Mouse (Mus musculus): ENCODE measurements around the gene Crybg1. TPM values are rescaled to one million over a fixed set of nuclear protein-coding genes. Genes with fewer than 3 reads are reported as not detected.

The Crybg1 gene
- total and polyA plus RNA-seq, 3 experiments: 0.04 to 0.14 TPM; not detected in 1

DNA sequence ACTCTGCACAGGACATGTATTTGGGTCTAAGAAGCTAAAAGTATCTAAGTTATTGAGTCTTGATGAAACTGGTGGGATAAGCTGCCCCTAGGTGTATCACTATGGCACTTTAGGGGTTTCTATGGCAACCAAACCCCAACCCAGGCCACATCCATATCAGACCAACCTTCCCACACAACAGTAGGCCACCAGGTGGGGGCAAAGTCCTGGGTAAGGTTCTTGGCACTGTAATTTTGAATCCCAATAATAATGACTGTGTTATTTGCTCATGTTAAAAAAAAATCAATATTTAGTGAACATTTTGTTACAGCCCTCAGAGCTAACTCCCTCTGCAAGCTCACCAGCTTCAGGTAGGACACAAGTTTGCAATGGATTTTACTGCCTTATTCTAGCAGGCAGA lies 38.2 kb downstream of the Crybg1 start:
- H3K79me2 ChIP-seq (ENCODE audit: control insufficient read depth, insufficient read depth, low read length, poor library complexity): no peaks in the 10 kb centered on the region
- H3K4me3 ChIP-seq (ENCODE audit: control insufficient read depth in 1 of 2, insufficient read depth in 1 of 2, low read depth in 2 of 2, low read length in 2 of 2): no peak overlapping the region
- H3K27me3 ChIP-seq (ENCODE audit: control insufficient read depth in 1 of 2, insufficient read depth in 2 of 2, low read length in 2 of 2): peaks cover 0 to 2% of the 10 kb centered on the region in 2 experiments; a peak in 3 of 4 replicates
- no peak overlapping the region for H3K9ac ChIP-seq (ENCODE audit: control insufficient read depth, low read depth, low read length, poor library complexity, severe bottlenecking)
- H3K36me3 ChIP-seq (ENCODE audit: control insufficient read depth in 1 of 2, insufficient read depth in 2 of 2, low read length in 2 of 2): no peaks in the 10 kb centered on the region
- DNase-seq (ENCODE audit: low read depth, low spot score): no peak
- no peaks in the 10 kb centered on the region for H3K4me1 ChIP-seq (ENCODE audit: control insufficient read depth in 1 of 2, insufficient read depth in 2 of 2, low read length in 2 of 2)
- TF ChIP-seq TAL1 (IDR thresholded peaks at IDR 0.05; ENCODE audit: low read length): no peak
- no peak for TF ChIP-seq E2F4 (IDR thresholded peaks at IDR 0.05; ENCODE audit: borderline replicate concordance, low read depth, low read length)
- TF ChIP-seq ELF1 (IDR thresholded peaks at IDR 0.05; ENCODE audit: low read depth, low read length): no peak
- TF ChIP-seq MYB (IDR thresholded peaks at IDR 0.05; ENCODE audit: low read depth, low read length): no peak
- TF ChIP-seq MEF2A (IDR thresholded peaks at IDR 0.05; ENCODE audit: extremely low read depth, insufficient replicate concordance, low read depth, low read length, poor library complexity, severe bottlenecking): no peak
- TF ChIP-seq POLR2AphosphoS2 (IDR thresholded peaks at IDR 0.05; ENCODE audit: low read length): no peak
- no peak for TF ChIP-seq TCF12 (IDR thresholded peaks at IDR 0.05; ENCODE audit: low read depth, low read length)
- no peak for TF ChIP-seq GABPA (IDR thresholded peaks at IDR 0.05; ENCODE audit: low read depth, low read length)
- TF ChIP-seq ETS1 (IDR thresholded peaks at IDR 0.05; ENCODE audit: low read depth, low read length): no peak
- no peak for TF ChIP-seq CHD1 (IDR thresholded peaks at IDR 0.05; ENCODE audit: low read depth, low read length)
- TF ChIP-seq CTCF (IDR thresholded peaks at IDR 0.05 in 2 of 3, conservative IDR thresholded peaks at IDR 0.05 in 1 of 3; ENCODE audit: control insufficient read depth in 1 of 3, insufficient read depth in 1 of 3, low read depth in 2 of 3, low read length in 3 of 3, poor library complexity in 1 of 3, severe bottlenecking in 1 of 3): no peak
- no peak for TF ChIP-seq ZC3H11A (IDR thresholded peaks at IDR 0.05; ENCODE audit: low read depth, low read length)
- no peak for TF ChIP-seq JUND (IDR thresholded peaks at IDR 0.05; ENCODE audit: low read depth, low read length)
- no peak overlapping the region for H3K27ac ChIP-seq (ENCODE audit: control insufficient read depth, low read depth, low read length)
- H3K9me3 ChIP-seq (replicated peaks; ENCODE audit: insufficient read depth, low read length): no peaks in the 10 kb centered on the region

DNA sequence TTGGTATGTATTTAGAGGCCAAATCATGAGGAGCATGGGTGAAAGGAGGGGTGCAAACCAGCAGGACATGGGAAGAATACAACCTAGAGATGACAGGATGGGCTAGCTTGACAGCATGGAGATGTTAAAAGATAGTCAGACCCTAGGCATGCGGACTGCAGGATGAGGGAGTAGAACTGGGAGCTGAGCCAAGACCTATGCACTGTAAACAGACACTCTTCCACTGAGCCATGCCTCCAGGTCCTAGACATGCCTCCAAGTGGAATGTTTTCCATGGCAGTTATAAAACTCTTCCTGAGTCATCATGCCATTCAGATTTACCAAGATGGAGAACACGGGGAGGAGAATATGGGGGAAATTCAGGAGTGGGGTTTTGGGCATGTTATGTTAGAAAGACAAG lies 53.9 kb downstream of the Crybg1 start:
- peaks cover 0 to 1% of the 10 kb centered on the region in 2 experiments; a peak in 2 of 4 replicates for H3K27me3 ChIP-seq (ENCODE audit: control insufficient read depth in 1 of 2, insufficient read depth in 2 of 2, low read length in 2 of 2)
- DNase-seq (ENCODE audit: low read depth, low spot score): no peak
- H3K9me3 ChIP-seq (replicated peaks; ENCODE audit: insufficient read depth, low read length): no peaks in the 10 kb centered on the region
- no peaks in the 10 kb centered on the region for H3K36me3 ChIP-seq (ENCODE audit: control insufficient read depth in 1 of 2, insufficient read depth in 2 of 2, low read length in 2 of 2)
- H3K27ac ChIP-seq (ENCODE audit: control insufficient read depth, low read depth, low read length): no peak overlapping the region
- TF ChIP-seq ZC3H11A (IDR thresholded peaks at IDR 0.05; ENCODE audit: low read depth, low read length): no peak
- TF ChIP-seq POLR2AphosphoS2 (IDR thresholded peaks at IDR 0.05; ENCODE audit: low read length): no peak
- TF ChIP-seq ZMIZ1 (IDR thresholded peaks at IDR 0.05; ENCODE audit: low read depth, low read length): no peak
- no peak for TF ChIP-seq CTCF (IDR thresholded peaks at IDR 0.05 in 2 of 3, conservative IDR thresholded peaks at IDR 0.05 in 1 of 3; ENCODE audit: control insufficient read depth in 1 of 3, insufficient read depth in 1 of 3, low read depth in 2 of 3, low read length in 3 of 3, poor library complexity in 1 of 3, severe bottlenecking in 1 of 3)
- TF ChIP-seq SIN3A (IDR thresholded peaks at IDR 0.05; ENCODE audit: low read length): no peak
- no peak for TF ChIP-seq JUND (IDR thresholded peaks at IDR 0.05; ENCODE audit: low read depth, low read length)
- TF ChIP-seq SMC3 (IDR thresholded peaks at IDR 0.05; ENCODE audit: low read depth, low read length): no peak
- no peak for TF ChIP-seq MAFK (IDR thresholded peaks at IDR 0.05; ENCODE audit: borderline replicate concordance, low read depth, low read length)
- TF ChIP-seq HCFC1 (IDR thresholded peaks at IDR 0.05; ENCODE audit: low read depth, low read length): no peak
- TF ChIP-seq POLR2AphosphoS5 (IDR thresholded peaks at IDR 0.05; ENCODE audit: borderline replicate concordance, low read depth, low read length): no peak
- no peak for TF ChIP-seq RCOR1 (IDR thresholded peaks at IDR 0.05; ENCODE audit: low read depth, low read length)
- no peak for TF ChIP-seq NELFE (IDR thresholded peaks at IDR 0.05; ENCODE audit: low read depth, low read length)
- no peak for TF ChIP-seq MYB (IDR thresholded peaks at IDR 0.05; ENCODE audit: low read depth, low read length)
- no peak for TF ChIP-seq MXI1 (IDR thresholded peaks at IDR 0.05; ENCODE audit: low read depth, low read length)
- no peak for TF ChIP-seq BHLHE40 (IDR thresholded peaks at IDR 0.05; ENCODE audit: borderline replicate concordance, low read depth, low read length)
- TF ChIP-seq GABPA (IDR thresholded peaks at IDR 0.05; ENCODE audit: low read depth, low read length): no peak
- TF ChIP-seq USF2 (IDR thresholded peaks at IDR 0.05; ENCODE audit: borderline replicate concordance in 1 of 2, insufficient read depth in 1 of 2, low read depth in 1 of 2, low read length in 2 of 2): no peak
- TF ChIP-seq EP300 (IDR thresholded peaks at IDR 0.05; ENCODE audit: low read depth in 1 of 2, low read length in 2 of 2): no peak
- no peak for TF ChIP-seq MAX (IDR thresholded peaks at IDR 0.05; ENCODE audit: low read length)
- no peak for TF ChIP-seq E2F4 (IDR thresholded peaks at IDR 0.05; ENCODE audit: borderline replicate concordance, low read depth, low read length)
- no peaks in the 10 kb centered on the region for H3K4me1 ChIP-seq (ENCODE audit: control insufficient read depth in 1 of 2, insufficient read depth in 2 of 2, low read length in 2 of 2)
- H3K79me2 ChIP-seq (ENCODE audit: control insufficient read depth, insufficient read depth, low read length, poor library complexity): no peaks in the 10 kb centered on the region
- H3K9ac ChIP-seq (ENCODE audit: control insufficient read depth, low read depth, low read length, poor library complexity, severe bottlenecking): no peak overlapping the region
- H3K4me3 ChIP-seq (ENCODE audit: control insufficient read depth in 1 of 2, insufficient read depth in 1 of 2, low read depth in 2 of 2, low read length in 2 of 2): no peak overlapping the region
